Mouse (Mus musculus) intestine, postnatal 0 days (tissue): ENCODE data around the gene Strc. TPM values are rescaled to one million over a fixed set of nuclear protein-coding genes. Genes with fewer than 3 reads are reported as not detected.
A peak's percentile ranks its signal among the peaks of the same experiment; 100 is the strongest.

Experiments
- ATAC-seq: fragments of 200-750 bp; cut with Nextera tagmentation; 2 replicates; pipeline ENCODE4 v1.8.0; 2017; ENCODE audit warnings: mild to moderate bottlenecking, moderate TSS enrichment, moderate library complexity
- H3K27ac ChIP-seq: fragments of 300-500 bp; sonication (generic); 2 replicates; pipeline ENCODE4 v1.5.1; 2014; ENCODE audit warnings: mild to moderate bottlenecking, low read depth, low read length, moderate library complexity
- H3K27me3 ChIP-seq: fragments of 300-500 bp; sonication (generic); replicated peaks from 2 replicates; pipeline ENCODE4 v1.6.1; 2014; ENCODE audit warnings: low read length, mixed read lengths; ENCODE audit not compliant: control insufficient read depth, insufficient read depth
- H3K36me3 ChIP-seq: fragments of 300-500 bp; sonication (generic); 2 replicates; pipeline ENCODE4 v1.6.1; 2014; ENCODE audit warnings: mild to moderate bottlenecking, moderate library complexity; ENCODE audit not compliant: control insufficient read depth, insufficient read depth
- H3K4me1 ChIP-seq: fragments of 300-500 bp; sonication (generic); replicated peaks from 2 replicates; pipeline ENCODE4 v1.6.1; 2014; ENCODE audit warnings: antibody characterized with exemption, low read length, mixed read lengths; ENCODE audit not compliant: control insufficient read depth, insufficient read depth
- H3K4me2 ChIP-seq: fragments of 300-500 bp; sonication (generic); replicated peaks from 2 replicates; pipeline ENCODE4 v1.6.1; 2014; ENCODE audit warnings: low read depth, mild to moderate bottlenecking, moderate library complexity
- H3K4me3 ChIP-seq: fragments of 300-500 bp; sonication (generic); 2 replicates; pipeline ENCODE4 v1.5.1; 2014; ENCODE audit warnings: low read depth, low read length
- H3K9ac ChIP-seq: fragments of 300-500 bp; sonication (generic); 2 replicates; pipeline ENCODE4 v1.6.1; 2014; ENCODE audit warnings: mild to moderate bottlenecking, low read depth, low read length
- H3K9me3 ChIP-seq: fragments of 300-500 bp; sonication (generic); 2 replicates; pipeline ENCODE4 v1.6.1; 2016; ENCODE audit warnings: mixed run types; ENCODE audit not compliant: control insufficient read depth
- CTCF ChIP-seq: sonication (generic); IDR thresholded peaks from 2 replicates; pipeline ENCODE4 v1.5.1; 2016; ENCODE audit warnings: low read depth, mild to moderate bottlenecking, control low read depth, antibody characterized with exemption, moderate library complexity
- WGBS: fragments of 180-500 bp; shearing (Covaris S2); extraction: QIAGEN DNeasy Blood & Tissue Kit; methylation state at CpG from one replicate; pipeline ENCODE4 v1.1.7; 2014; 5-methylcytosine and 5-hydroxymethylcytosine counted together
- polyA plus RNA-seq: library from polyadenylated mRNA; unstranded; fragments of >200 nt; fragmentation: Nextera tagmentation; extraction: Ambion mirVana; gene quantifications from 2 replicates; pipeline ENCODE4 v1.2.1, GENCODE M21; 2015

The Strc gene
- polyA plus RNA-seq, 1 experiment from 2014 or later, result 0.01 TPM

DNA sequence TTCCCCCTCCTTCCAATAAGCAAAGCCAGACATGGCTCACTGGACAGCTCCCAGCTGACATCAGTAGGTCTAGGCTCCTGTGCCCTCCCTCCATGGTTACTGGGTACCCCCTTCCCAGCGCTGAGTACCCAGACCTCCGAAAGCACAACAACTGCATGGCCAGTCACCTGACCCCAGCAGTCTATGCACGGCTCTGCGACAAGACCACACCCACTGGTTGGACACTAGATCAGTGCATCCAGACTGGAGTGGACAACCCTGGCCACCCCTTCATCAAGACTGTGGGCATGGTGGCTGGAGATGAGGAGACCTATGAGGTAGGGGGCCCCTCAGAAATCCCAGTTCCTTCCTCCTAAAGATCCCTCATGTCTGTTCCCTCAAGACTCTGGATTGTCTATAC, 27.5 kb downstream of the Strc start:
- peak overlapping the region; percentile 80 for H3K4me2 ChIP-seq
- WGBS, result 33% methylated on average over 4 of the region's 4 CpGs
- TF ChIP-seq CTCF, result no peak
- H3K9me3 ChIP-seq, result no peaks in the 10 kb centered on the region
- no peaks in the 10 kb centered on the region; the same call in 1 of the 2 replicates for H3K4me1 ChIP-seq
- peaks cover 10% of the 10 kb centered on the region; the same call in 1 of the 2 replicates for H3K36me3 ChIP-seq
- peak overlapping the region; percentile 51 for H3K4me3 ChIP-seq
- no peaks in the 10 kb centered on the region for H3K27me3 ChIP-seq
- H3K27ac ChIP-seq, result no peak overlapping the region
- no peak for ATAC-seq
- no peak overlapping the region for H3K9ac ChIP-seq

DNA sequence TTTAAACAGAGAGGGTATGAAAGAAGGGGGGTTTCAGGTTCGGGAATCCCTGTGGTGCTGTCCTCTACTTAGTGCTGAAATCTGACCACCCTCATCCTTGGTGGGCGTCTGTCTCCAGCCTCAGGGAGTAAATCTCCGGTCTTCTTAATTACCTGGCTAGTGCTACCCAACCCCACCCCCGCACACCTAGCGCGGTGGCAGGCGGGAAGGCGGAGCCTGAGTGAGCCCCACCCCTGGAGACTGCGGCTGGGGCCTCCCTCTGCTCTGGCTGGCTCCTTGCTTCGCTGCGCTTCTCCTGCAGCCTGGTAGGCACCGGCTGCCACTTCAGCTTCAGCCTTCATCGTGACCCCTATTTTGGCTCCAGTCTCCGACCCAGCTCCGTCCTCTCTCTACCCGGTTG, 28.6 kb downstream of the Strc start:
- no peaks in the 10 kb centered on the region for H3K27me3 ChIP-seq
- H3K36me3 ChIP-seq, result peaks cover 6% of the 10 kb centered on the region; the same call in 1 of the 2 replicates
- H3K4me2 ChIP-seq, result peak overlapping the region; percentile 80
- under 1% methylated on average over 16 of the region's 16 CpGs for WGBS
- peak overlapping the region; percentile 93 for H3K27ac ChIP-seq
- peak overlapping the region; percentile 50 for H3K9ac ChIP-seq
- H3K9me3 ChIP-seq, result no peaks in the 10 kb centered on the region
- peaks cover 5% of the 10 kb centered on the region; the same call in 1 of the 2 replicates for H3K4me1 ChIP-seq
- H3K4me3 ChIP-seq, result peak overlapping the region; percentile 51
- TF ChIP-seq CTCF, result no peak
- ATAC-seq, result peak; percentile 82

GRCm38 (mm10) chr2:121357961-121358360, 29.0 kb downstream of the Strc start:
- Histone ChIP-seq H3K4me2 (peak overlapping the region; percentile 80), H3K36me3 (peaks cover 6% of the 10 kb centered on the region; the same call in 1 of the 2 replicates), H3K27me3 (no peaks in the 10 kb centered on the region), H3K9me3 (no peaks in the 10 kb centered on the region), H3K9ac (peak overlapping the region; percentile 50), H3K27ac (peak overlapping the region; percentile 93), H3K4me3 (peak overlapping the region; percentile 51), H3K4me1 (peaks cover 5% of the 10 kb centered on the region; the same call in 1 of the 2 replicates)
- TF ChIP-seq CTCF, result no peak
- ATAC-seq, result peak; percentile 48
- WGBS, result 0% methylated on average over 4 of the region's 4 CpGs

DNA sequence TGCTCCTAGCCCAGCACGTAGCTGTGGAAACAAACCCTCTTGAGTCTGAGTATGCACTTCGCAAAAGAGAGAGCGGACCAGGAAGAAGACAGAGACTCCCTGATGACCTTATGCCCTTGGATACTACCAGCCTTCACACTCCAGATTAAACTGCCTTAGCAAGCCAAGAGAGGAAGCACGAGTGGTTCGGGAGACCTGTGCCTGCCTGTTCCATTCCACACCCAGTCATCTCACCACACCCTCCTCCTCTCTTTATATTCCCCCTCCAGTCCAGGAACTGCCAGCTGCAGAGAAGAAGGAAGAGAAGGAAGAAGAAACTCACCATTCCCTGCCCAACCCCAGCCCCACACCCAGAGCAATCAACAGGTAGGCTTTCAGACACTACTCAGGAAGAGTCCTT, 29.5 kb downstream of the Strc start, which contains the start of gene Ckmt1:
Ckmt1 (plus strand) TSS at position 221 of the 400 bp plus-strand sequence.
- H3K4me2 ChIP-seq, result peak within 1 kb of the TSS; percentile 80
- no peak for TF ChIP-seq CTCF
- 19% methylated on average over 5 of the region's 5 CpGs for WGBS
- no peaks in the 10 kb centered on the region for H3K27me3 ChIP-seq
- peaks cover 6% of the 10 kb centered on the region; the same call in 1 of the 2 replicates for H3K36me3 ChIP-seq
- peaks cover 5% of the 10 kb centered on the region; the same call in 1 of the 2 replicates for H3K4me1 ChIP-seq
- peak within 1 kb of the TSS; percentile 51 for H3K4me3 ChIP-seq
- H3K9ac ChIP-seq, result peak within 1 kb of the TSS; percentile 50
- peak; percentile 61 for ATAC-seq
- H3K9me3 ChIP-seq, result no peaks in the 10 kb centered on the region
- peak within 1 kb of the TSS; percentile 93 for H3K27ac ChIP-seq

- 1% methylated on average over 57 of the region's 58 CpGs for WGBS
- Histone ChIP-seq H3K27ac (peak within 1 kb of the TSS; percentile 42; the same call in 1 of the 2 replicates), H3K4me3 (peak within 1 kb of the TSS; percentile 77), H3K9ac (peak within 1 kb of the TSS; percentile 48), H3K4me1 (peaks cover 5% of the 10 kb centered on the region; the same call in 1 of the 2 replicates), H3K9me3 (no peaks in the 10 kb centered on the region), H3K36me3 (peaks cover 6% of the 10 kb centered on the region; the same call in 1 of the 2 replicates), H3K4me2 (peak within 1 kb of the TSS; percentile 94), H3K27me3 (no peaks in the 10 kb centered on the region)
- ATAC-seq, result peak; percentile 81
- peak; percentile 97 for TF ChIP-seq CTCF
Observed at GRCm38 (mm10) chr2:121354820-121355592, 32.0 kb downstream of the Strc start, which contains the start of gene Ppip5k1. Gene Ppip5k1 (minus strand): TSS chr2:121355396.

GRCm38 (mm10) chr2:121354378-121354777, 32.6 kb downstream of the Strc start:
- TF ChIP-seq CTCF, result no peak
- no peak for ATAC-seq
- H3K9ac ChIP-seq, result peak overlapping the region; percentile 48
- 2% methylated on average over 6 of the region's 6 CpGs for WGBS
- peaks cover 12% of the 10 kb centered on the region; the same call in 1 of the 2 replicates for H3K36me3 ChIP-seq
- H3K4me2 ChIP-seq, result peak overlapping the region; percentile 94
- peak overlapping the region; percentile 77 for H3K4me3 ChIP-seq
- no peaks in the 10 kb centered on the region for H3K9me3 ChIP-seq
- peak overlapping the region; percentile 42; the same call in 1 of the 2 replicates for H3K27ac ChIP-seq
- no peaks in the 10 kb centered on the region for H3K27me3 ChIP-seq
- peaks cover 5% of the 10 kb centered on the region; the same call in 1 of the 2 replicates for H3K4me1 ChIP-seq
